In genomic region chr1:86281781-86282536, GRCm38 (mm10) we compare ENCODE assay signal across 16 mouse cellular contexts. TPM values are rescaled to one million over a fixed set of nuclear protein-coding genes. Genes with fewer than 3 reads are reported as not detected.
DNase-seq lines count a peak whose midpoint lies in the region; ATAC-seq lines count a peak whose summit lies in the region.
"Had no signal": no experiment of that assay in that cellular context is flagged by ENCODE, and none has a peak within 500 bp of the region (broad histone marks: within the 10 kb centered on the region; RNA-seq: fewer than 3 reads in every experiment).

No protein-coding gene starts in this region.

- H3K27me3 ChIP-seq in kidney, embryonic 14.5 days (ENCODE audit: control insufficient read depth, insufficient read depth, low read length): no peaks in the 10 kb centered on the region
- no peaks in the 10 kb centered on the region for H3K27me3 ChIP-seq in forebrain, embryonic 14.5 days (replicated peaks; ENCODE audit: control insufficient read depth, insufficient read depth, low read length)
- H3K27me3 ChIP-seq: embryonic facial prominence, embryonic 15.5 days; heart, embryonic 12.5 days; hindbrain, embryonic 12.5 days; midbrain, embryonic 13.5 days had no signal

- ATAC-seq in kidney, embryonic 14.5 days (ENCODE audit: low FRiP score, low TSS enrichment): no peak
- no peak for ATAC-seq in forebrain, embryonic 14.5 days
- ATAC-seq: forebrain, postnatal 0 days; midbrain, embryonic 13.5 days had no signal

- WGBS in kidney, embryonic 14.5 days: 80% methylated on average over 11 of the region's 11 CpGs
- WGBS in forebrain, embryonic 14.5 days: 91% methylated on average over 11 of the region's 11 CpGs

- no peak overlapping the region for H3K9ac ChIP-seq in kidney, embryonic 14.5 days (ENCODE audit: low read depth, low read length)
- H3K9ac ChIP-seq in forebrain, embryonic 14.5 days (ENCODE audit: low read length): no peak overlapping the region
- H3K9ac ChIP-seq: embryonic facial prominence, embryonic 15.5 days; forebrain, postnatal 0 days; heart, embryonic 12.5 days; hindbrain, embryonic 12.5 days; midbrain, embryonic 13.5 days had no signal

- H3K4me2 ChIP-seq in kidney, embryonic 14.5 days (replicated peaks; ENCODE audit: low read depth, low read length): no peak overlapping the region
- no peak overlapping the region for H3K4me2 ChIP-seq in forebrain, embryonic 14.5 days (ENCODE audit: low read length)
- H3K4me2 ChIP-seq: embryonic facial prominence, embryonic 15.5 days; heart, embryonic 12.5 days; hindbrain, embryonic 12.5 days; midbrain, embryonic 13.5 days had no signal

- H3K36me3 ChIP-seq in kidney, embryonic 14.5 days (ENCODE audit: control insufficient read depth, insufficient read depth, low read length): no peaks in the 10 kb centered on the region
- no peaks in the 10 kb centered on the region for H3K36me3 ChIP-seq in forebrain, embryonic 14.5 days (ENCODE audit: control insufficient read depth, insufficient read depth, low read length)
- H3K36me3 ChIP-seq: embryonic facial prominence, embryonic 15.5 days; heart, embryonic 12.5 days; hindbrain, embryonic 12.5 days; midbrain, embryonic 13.5 days had no signal

- peak; percentile 58 for DNase-seq in kidney, postnatal 14 days
- DNase-seq in adipocyte (ENCODE audit: low spot score): peak; percentile 8
- peak; percentile 84 for DNase-seq in brain, adult 2 months (ENCODE audit: low read depth, low spot score)
- peak; percentile 57 to 75 for DNase-seq in left cerebral cortex, postnatal 25 days (ENCODE audit: low spot score in 2 of 2)
- no peak for DNase-seq in heart, postnatal 25 days (ENCODE audit: low spot score)
- no peak for DNase-seq in cerebellum, adult 9-10 months
- DNase-seq in forebrain, embryonic 14.5 days (ENCODE audit: low spot score): no peak
- DNase-seq: cerebellum, postnatal 36 days; forebrain, postnatal 0 days; liver; lung, postnatal 10 days had no signal

- no peaks in the 10 kb centered on the region for H3K4me1 ChIP-seq in kidney, embryonic 14.5 days (ENCODE audit: control insufficient read depth, insufficient read depth, low read length)
- no peaks in the 10 kb centered on the region for H3K4me1 ChIP-seq in forebrain, embryonic 14.5 days (ENCODE audit: control insufficient read depth, insufficient read depth, low read length)
- H3K4me1 ChIP-seq: embryonic facial prominence, embryonic 15.5 days; heart, embryonic 12.5 days; hindbrain, embryonic 12.5 days; midbrain, embryonic 13.5 days had no signal

- H3K27ac ChIP-seq in kidney, embryonic 14.5 days (ENCODE audit: low read depth, low read length): no peak overlapping the region
- H3K27ac ChIP-seq in forebrain, embryonic 14.5 days (ENCODE audit: low read depth, low read length): no peak overlapping the region
- H3K27ac ChIP-seq: embryonic facial prominence, embryonic 15.5 days; hindbrain, embryonic 12.5 days; midbrain, embryonic 13.5 days had no signal

- intact Hi-C loops in left cerebral cortex, postnatal 25 days (cut with DNase I): no loop called here
- intact Hi-C loops in heart, postnatal 25 days (cut with DNase I): no loop called here

- no peak overlapping the region for H3K4me3 ChIP-seq in kidney, embryonic 14.5 days (ENCODE audit: low read length)
- H3K4me3 ChIP-seq in forebrain, embryonic 14.5 days (ENCODE audit: low read depth, low read length): no peak overlapping the region
- H3K4me3 ChIP-seq: embryonic facial prominence, embryonic 15.5 days; heart, embryonic 12.5 days; hindbrain, embryonic 12.5 days; midbrain, embryonic 13.5 days had no signal

- no peaks in the 10 kb centered on the region for H3K9me3 ChIP-seq in kidney, embryonic 14.5 days (ENCODE audit: control insufficient read depth, low read length)
- no peaks in the 10 kb centered on the region for H3K9me3 ChIP-seq in forebrain, embryonic 14.5 days (replicated peaks; ENCODE audit: control insufficient read depth, low read length)
- H3K9me3 ChIP-seq: embryonic facial prominence, embryonic 15.5 days; heart, embryonic 12.5 days; hindbrain, embryonic 12.5 days; midbrain, embryonic 13.5 days had no signal

RNA-seq across cellular contexts. Expression of gene B3gnt7, which starts 20.7 kb away (rescaled TPM):
- 5.3 and 8.1 TPM in 2 replicates for polyA plus RNA-seq in kidney, embryonic 14.5 days (2014; fragmentation: Nextera tagmentation; extraction: Ambion mirVana)
- total RNA-seq in left cerebral cortex, postnatal 25 days (2021): 1 to 10 TPM; 1.2 to 1.4 TPM
- under 1 TPM; 0.21 to 0.28 TPM for total RNA-seq in heart, postnatal 25 days (2021)
- 3.9 and 4.1 TPM in 2 replicates for polyA plus RNA-seq in forebrain, embryonic 14.5 days (2014; fragmentation: Nextera tagmentation; extraction: Ambion mirVana)

Comparison
In these comparisons a context has a peak if more than half of its experiments do, and no peak if none do; other contexts are left out.
1. DNase-seq: peak in kidney, postnatal 14 days (single experiment), adipocyte (single experiment), brain, adult 2 months (single experiment) and left cerebral cortex, postnatal 25 days (2 of 2); none in heart, postnatal 25 days (single experiment), cerebellum, adult 9-10 months (single experiment) and forebrain, embryonic 14.5 days (single experiment).